Mouse (Mus musculus) lung, embryonic 16.5 days (tissue): ENCODE data around the gene Dusp9. TPM values are rescaled to one million over a fixed set of nuclear protein-coding genes. Genes with fewer than 3 reads are reported as not detected.
A peak's percentile ranks its signal among the peaks of the same experiment; 100 is the strongest.

Experiments
- ATAC-seq: fragments of 200-750 bp; cut with Nextera tagmentation; 2 replicates; pipeline ENCODE4 v1.8.0; 2017; ENCODE audit warnings: low read depth, mild to moderate bottlenecking, moderate library complexity
- H3K27ac ChIP-seq: fragments of 300-500 bp; sonication (generic); 2 replicates; pipeline ENCODE4 v1.5.1; 2014; ENCODE audit warnings: mild to moderate bottlenecking, control low read depth, low read length
- H3K27me3 ChIP-seq: fragments of 300-500 bp; sonication (generic); 2 replicates; pipeline ENCODE4 v1.6.1; 2014; ENCODE audit warnings: low read depth, low read length, mixed read lengths; ENCODE audit not compliant: control insufficient read depth, insufficient read depth
- H3K36me3 ChIP-seq: fragments of 300-500 bp; sonication (generic); 2 replicates; pipeline ENCODE4 v1.6.1; 2014; ENCODE audit warnings: low read length; ENCODE audit not compliant: control insufficient read depth, insufficient read depth
- H3K4me1 ChIP-seq: fragments of 300-500 bp; sonication (generic); replicated peaks from 2 replicates; pipeline ENCODE4 v1.6.1; 2014; ENCODE audit warnings: low read length, mixed read lengths; ENCODE audit not compliant: control insufficient read depth, insufficient read depth
- H3K4me2 ChIP-seq: fragments of 300-500 bp; sonication (generic); 2 replicates; pipeline ENCODE4 v1.6.1; 2014; ENCODE audit warnings: low read depth, low read length, control low read depth
- H3K4me3 ChIP-seq: fragments of 300-500 bp; sonication (generic); 2 replicates; pipeline ENCODE4 v1.5.1; 2014; ENCODE audit warnings: mild to moderate bottlenecking, low read length, control low read depth
- H3K9ac ChIP-seq: fragments of 300-500 bp; sonication (generic); 2 replicates; pipeline ENCODE4 v1.6.1; 2014; ENCODE audit warnings: low read length, control low read depth
- H3K9me3 ChIP-seq: fragments of 300-500 bp; sonication (generic); 2 replicates; pipeline ENCODE4 v1.6.1; 2016; ENCODE audit warnings: low read length; ENCODE audit not compliant: control insufficient read depth
- WGBS: fragments of 180-500 bp; shearing (Covaris S2); extraction: QIAGEN DNeasy Blood & Tissue Kit; methylation state at CpG from one replicate; pipeline ENCODE4 v1.1.7; 2014; 5-methylcytosine and 5-hydroxymethylcytosine counted together
- polyA plus RNA-seq: library from polyadenylated mRNA; unstranded; fragments of >200 nt; fragmentation: Nextera tagmentation; extraction: Ambion mirVana; gene quantifications from 2 replicates; pipeline ENCODE4 v1.2.1, GENCODE M21; 2015

The Dusp9 gene
- polyA plus RNA-seq, 1 experiment from 2014 or later: 7.0 TPM

- no peak for ATAC-seq
- WGBS: 43% methylated on average over 7 of the region's 7 CpGs
- no peak overlapping the region for H3K4me2 ChIP-seq
Observed at GRCm38 (mm10) chrX:73658391-73658790, 19.2 kb downstream of the Dusp9 start.

GRCm38 (mm10) chrX:73658936-73659574, 19.8 kb downstream of the Dusp9 start:
- no peak overlapping the region for H3K27ac ChIP-seq
- H3K4me1 ChIP-seq: no peaks in the 10 kb centered on the region
- no peaks in the 10 kb centered on the region for H3K36me3 ChIP-seq
- H3K9ac ChIP-seq: peak overlapping the region; percentile 64; the same call in 1 of the 2 replicates
- peak overlapping the region; percentile 71 for H3K4me2 ChIP-seq
- peak overlapping the region; percentile 50 for H3K4me3 ChIP-seq
- H3K27me3 ChIP-seq: no peaks in the 10 kb centered on the region
- 53% methylated on average over 12 of the region's 13 CpGs for WGBS
- H3K9me3 ChIP-seq: no peaks in the 10 kb centered on the region
- ATAC-seq: peak; percentile 31; the same call in 1 of the 2 replicates

More at GRCm38 (mm10) chrX:73658391-73658790, 19.2 kb downstream of the Dusp9 start:
- Histone ChIP-seq H3K4me1 (no peaks in the 10 kb centered on the region), H3K27ac (no peak overlapping the region), H3K27me3 (no peaks in the 10 kb centered on the region), H3K36me3 (no peaks in the 10 kb centered on the region), H3K9me3 (no peaks in the 10 kb centered on the region), H3K9ac (no peak overlapping the region), H3K4me3 (no peak overlapping the region)

- peak within 1 kb of the TSS; percentile 50 for H3K4me3 ChIP-seq
- no peak within 1 kb of the TSS for H3K27ac ChIP-seq
- no peaks in the 10 kb centered on the region for H3K4me1 ChIP-seq
- peak within 1 kb of the TSS; percentile 64 for H3K9ac ChIP-seq
- 13% methylated on average over 24 of the region's 57 CpGs for WGBS
- H3K36me3 ChIP-seq: no peaks in the 10 kb centered on the region
- H3K9me3 ChIP-seq: no peaks in the 10 kb centered on the region
- no peaks in the 10 kb centered on the region for H3K27me3 ChIP-seq
- ATAC-seq: peak; percentile 45
- peak within 1 kb of the TSS; percentile 71 for H3K4me2 ChIP-seq
Observed at GRCm38 (mm10) chrX:73659575-73660283, 20.5 kb downstream of the Dusp9 start, which contains the start of gene Pnck. TSS of gene Pnck (minus strand) at chrX:73660117.

- Histone ChIP-seq H3K36me3 (no peaks in the 10 kb centered on the region), H3K27me3 (no peaks in the 10 kb centered on the region), H3K4me1 (no peaks in the 10 kb centered on the region), H3K9me3 (no peaks in the 10 kb centered on the region), H3K4me3 (peak overlapping the region; percentile 50), H3K4me2 (peak overlapping the region; percentile 71), H3K9ac (peak overlapping the region; percentile 64), H3K27ac (no peak overlapping the region)
- ATAC-seq: no peak
- 63% methylated on average over 3 of the region's 3 CpGs for WGBS
Observed at GRCm38 (mm10) chrX:73660284-73660665, 21.1 kb downstream of the Dusp9 start.

- no peaks in the 10 kb centered on the region for H3K4me1 ChIP-seq
- H3K4me3 ChIP-seq: no peak overlapping the region
- H3K36me3 ChIP-seq: no peaks in the 10 kb centered on the region
- no peak overlapping the region for H3K4me2 ChIP-seq
- ATAC-seq: no peak
- H3K27ac ChIP-seq: no peak overlapping the region
- no peak overlapping the region for H3K9ac ChIP-seq
- no peaks in the 10 kb centered on the region for H3K9me3 ChIP-seq
- H3K27me3 ChIP-seq: no peaks in the 10 kb centered on the region
Observed at GRCm38 (mm10) chrX:73663143-73663542, 23.9 kb downstream of the Dusp9 start.

GRCm38 (mm10) chrX:73672031-73672431, 32.8 kb downstream of the Dusp9 start:
- H3K4me1 ChIP-seq: peaks cover 7% of the 10 kb centered on the region; the same call in 1 of the 2 replicates
- H3K9ac ChIP-seq: no peak overlapping the region
- 56% methylated on average over 4 of the region's 4 CpGs for WGBS
- no peaks in the 10 kb centered on the region for H3K27me3 ChIP-seq
- H3K36me3 ChIP-seq: 0 out of 2 replicates have a peak, but pooled peaks cover 3% of the 10 kb centered on the region
- H3K4me2 ChIP-seq: no peak overlapping the region
- H3K9me3 ChIP-seq: no peaks in the 10 kb centered on the region
- no peak overlapping the region; the same call in 1 of the 2 replicates for H3K4me3 ChIP-seq
- H3K27ac ChIP-seq: no peak overlapping the region
- peak; percentile 56; the same call in 1 of the 2 replicates for ATAC-seq

GRCm38 (mm10) chrX:73672879-73673618, 33.8 kb downstream of the Dusp9 start, which contains the start of gene Slc6a8:
TSS of gene Slc6a8 (plus strand) at chrX:73673150.
- peak; percentile 86 for ATAC-seq
- WGBS: 11% methylated on average over 37 of the region's 72 CpGs
- H3K4me1 ChIP-seq: peaks cover 7% of the 10 kb centered on the region; the same call in 1 of the 2 replicates
- peak within 1 kb of the TSS; percentile 68 for H3K4me2 ChIP-seq
- H3K27ac ChIP-seq: peak within 1 kb of the TSS; percentile 39; the same call in 1 of the 2 replicates
- no peaks in the 10 kb centered on the region for H3K9me3 ChIP-seq
- no peaks in the 10 kb centered on the region for H3K27me3 ChIP-seq
- H3K36me3 ChIP-seq: 0 out of 2 replicates have a peak, but pooled peaks cover 3% of the 10 kb centered on the region
- H3K4me3 ChIP-seq: peak within 1 kb of the TSS; percentile 61
- H3K9ac ChIP-seq: peak within 1 kb of the TSS; percentile 82

- ATAC-seq: peak; percentile 6; the same call in 1 of the 2 replicates
- 5% methylated on average over 14 of the region's 42 CpGs for WGBS
Observed at GRCm38 (mm10) chrX:73673619-73673967, 34.4 kb downstream of the Dusp9 start.

More at GRCm38 (mm10) chrX:73673619-73673967, 34.4 kb downstream of the Dusp9 start:
- peak overlapping the region; percentile 39; the same call in 1 of the 2 replicates for H3K27ac ChIP-seq
- peak overlapping the region; percentile 61 for H3K4me3 ChIP-seq
- peak overlapping the region; percentile 68 for H3K4me2 ChIP-seq
- H3K4me1 ChIP-seq: peaks cover 7% of the 10 kb centered on the region; the same call in 1 of the 2 replicates
- H3K9ac ChIP-seq: peak overlapping the region; percentile 82
- H3K9me3 ChIP-seq: no peaks in the 10 kb centered on the region
- no peaks in the 10 kb centered on the region for H3K27me3 ChIP-seq
- 0 out of 2 replicates have a peak, but pooled peaks cover 3% of the 10 kb centered on the region for H3K36me3 ChIP-seq
